Mouse (Mus musculus) bone marrow macrophage, adult 2 months (primary cell): ENCODE measurements around the gene Sorcs3.

Experiments used
- CTCF ChIP-seq: IDR thresholded peaks from 2 replicates; pipeline ENCODE4 v1.5.1; 2012; ENCODE audit warnings: low read depth, mild to moderate bottlenecking, low read length, moderate library complexity
- POLR2A ChIP-seq: IDR thresholded peaks from 2 replicates; pipeline ENCODE4 v1.6.1; 2012; ENCODE audit warnings: mild to moderate bottlenecking, low read depth, low read length, borderline replicate concordance

GRCm38 (mm10) chr19:48368056-48368455, 162.2 kb downstream of the Sorcs3 start:
- TF ChIP-seq POLR2A: no peak
- TF ChIP-seq CTCF: no peak
